Mouse (Mus musculus) activated CD4-positive, CD25-positive, alpha-beta regulatory T cell, adult 4 months (primary cell): ENCODE measurements around the gene Strbp. TPM values are rescaled to one million over a fixed set of nuclear protein-coding genes. Genes with fewer than 3 reads are reported as not detected.

Source experiments
- polyA plus RNA-seq, 2 experiments: library from polyadenylated mRNA; unstranded; fragments of 100-300 nt; shearing (Covaris generic); gene quantifications; one replicate each; pipeline ENCODE4 v1.2.1; 2017

Strbp gene
- polyA plus RNA-seq, 2 experiments from 2014 or later: 7.4 to 7.8 TPM

Other genes with a start within 250 kb of the Strbp start
- gene Gpr21, start 187.5 kb downstream of the Strbp start, polyA plus RNA-seq: 1 to 10 TPM in 1 of 2 experiments, under 1 TPM in 1; 0.33 to 3.1 TPM
- under 1 TPM in 1 of 2 experiments, not detected in 1; 0.07 TPM for gene Crb2, start 72.4 kb upstream of the Strbp start, polyA plus RNA-seq